Mouse (Mus musculus): ENCODE data around the gene Fam114a2.

GRCm38 (mm10) chr11:57445237-57445962 is 73.0 kb downstream of the Fam114a2 start:
- no peak for TF ChIP-seq CTCF (IDR thresholded peaks at IDR 0.05)
- TF ChIP-seq EP300 (IDR thresholded peaks at IDR 0.05; ENCODE audit: insufficient read depth, low read depth, low read length), result peak; percentile 98

Measured in heart, adult 2 months (tissue).